Mouse (Mus musculus): ENCODE results near the gene Cluh.

Cluh gene

DNA sequence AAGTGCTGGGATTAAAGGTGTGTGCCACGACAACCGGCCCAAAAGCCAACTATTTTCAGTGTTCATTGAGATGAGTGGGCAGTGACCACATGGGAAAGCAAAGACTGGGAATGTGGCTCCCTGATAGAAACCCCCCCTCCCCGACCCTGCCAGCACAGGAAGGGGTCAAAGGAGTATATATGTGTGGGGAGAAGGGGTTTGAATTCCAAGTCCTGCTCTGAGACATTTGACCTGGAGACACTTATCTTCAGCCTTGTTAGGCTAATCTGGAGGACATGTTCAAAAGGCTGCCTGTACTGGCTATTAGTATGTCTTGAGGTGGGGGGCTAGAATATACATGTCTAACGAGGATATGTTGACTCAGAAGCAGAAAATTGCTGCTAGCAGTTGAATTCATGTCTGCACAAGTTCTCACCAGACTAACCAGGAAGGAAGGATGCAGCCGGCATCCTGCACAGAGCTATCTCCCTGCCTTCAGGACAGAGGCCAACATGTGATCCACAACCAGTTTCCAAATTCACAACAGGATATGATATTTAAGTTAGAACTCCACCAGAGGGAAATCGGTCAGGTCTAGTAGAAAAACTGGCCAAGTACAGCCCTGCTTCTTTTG lies 23.7 kb downstream of the Cluh start:
- DNase-seq (ENCODE audit: low spot score in 2 of 2): no peak

DNA sequence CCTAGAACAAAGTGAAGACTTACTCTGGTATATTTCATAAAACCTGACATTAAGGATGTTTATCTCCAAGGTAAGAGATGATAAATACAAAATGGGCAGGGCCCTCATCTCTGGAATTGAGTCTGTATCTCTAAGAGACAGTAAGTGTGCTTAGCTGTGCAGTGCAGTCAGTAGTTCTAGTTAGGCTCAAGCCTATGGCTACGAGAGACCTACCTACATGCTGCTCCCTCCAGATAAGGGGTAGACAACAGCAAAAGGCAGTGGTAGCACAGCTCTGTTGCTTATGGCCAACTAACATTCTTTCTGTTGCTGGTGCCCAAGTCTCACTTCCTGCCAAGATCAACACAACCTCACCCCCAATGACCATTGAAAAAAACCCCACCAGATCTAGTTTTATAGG lies 24.3 kb downstream of the Cluh start:
- DNase-seq (ENCODE audit: low spot score in 2 of 2): no peak

DNA sequence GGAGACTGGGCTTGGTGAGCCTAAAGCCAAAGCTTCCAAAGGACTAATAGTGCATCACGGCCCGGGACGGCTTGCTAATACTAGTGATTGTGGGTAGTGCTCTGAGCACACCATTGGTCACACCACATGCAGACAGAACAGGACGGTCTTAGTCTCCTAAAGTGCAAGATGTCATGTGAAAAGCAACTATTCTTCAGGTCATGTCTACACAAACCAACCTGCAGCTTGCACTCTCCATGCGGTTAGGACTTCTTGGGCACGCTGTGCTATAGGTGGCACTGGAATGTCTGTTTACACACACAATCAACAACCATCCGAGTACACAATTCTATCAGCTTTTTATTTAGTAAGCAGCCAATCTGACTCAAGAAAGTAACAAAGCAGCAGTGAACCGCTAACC lies 25.4 kb downstream of the Cluh start:
- no peak for DNase-seq (ENCODE audit: low spot score in 2 of 2)

DNA sequence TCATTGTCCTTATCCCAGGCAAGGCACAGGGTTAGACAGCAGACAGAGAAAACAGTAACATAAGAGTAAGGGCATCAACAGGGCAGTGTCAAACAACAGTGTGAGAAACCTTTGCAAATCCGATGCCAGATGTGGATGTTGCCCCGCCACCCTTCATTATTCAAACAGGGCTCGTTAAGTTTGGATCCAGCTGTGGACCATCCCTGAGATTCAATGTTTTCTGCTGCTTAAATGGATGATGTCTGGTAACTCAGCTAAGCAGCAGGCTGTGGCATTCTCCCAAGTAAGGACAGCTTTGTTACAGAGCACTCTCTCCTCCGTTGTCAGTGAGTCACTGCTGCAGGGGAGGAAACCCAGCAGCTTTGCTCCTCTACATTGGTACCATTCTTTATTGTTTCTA lies 25.9 kb downstream of the Cluh start:
- DNase-seq (ENCODE audit: low spot score in 2 of 2): no peak

- DNase-seq (ENCODE audit: low spot score in 2 of 2): no peak
Observed at GRCm38 (mm10) chr11:74692151-74692550, 42.9 kb downstream of the Cluh start.

DNA sequence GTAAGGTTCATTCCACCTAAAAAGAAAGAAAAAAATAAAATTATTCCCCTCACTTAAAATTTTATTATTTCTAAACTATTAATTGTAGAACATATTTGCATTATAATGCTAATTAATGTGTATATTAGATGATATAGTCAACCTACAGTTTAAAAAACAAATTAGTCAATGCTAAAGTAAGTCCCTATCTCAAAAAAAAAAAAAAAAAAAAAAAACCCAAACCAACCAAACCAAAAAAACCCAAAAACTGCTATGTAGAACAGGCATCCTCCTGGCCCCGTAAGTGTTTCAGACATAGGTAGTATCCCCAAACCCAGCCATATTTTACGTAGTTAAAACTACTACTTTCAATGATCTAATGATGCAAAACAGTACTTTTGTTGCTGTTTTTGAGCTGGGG lies 50.2 kb downstream of the Cluh start:
- DNase-seq (ENCODE audit: low spot score in 2 of 2): no peak

DNA sequence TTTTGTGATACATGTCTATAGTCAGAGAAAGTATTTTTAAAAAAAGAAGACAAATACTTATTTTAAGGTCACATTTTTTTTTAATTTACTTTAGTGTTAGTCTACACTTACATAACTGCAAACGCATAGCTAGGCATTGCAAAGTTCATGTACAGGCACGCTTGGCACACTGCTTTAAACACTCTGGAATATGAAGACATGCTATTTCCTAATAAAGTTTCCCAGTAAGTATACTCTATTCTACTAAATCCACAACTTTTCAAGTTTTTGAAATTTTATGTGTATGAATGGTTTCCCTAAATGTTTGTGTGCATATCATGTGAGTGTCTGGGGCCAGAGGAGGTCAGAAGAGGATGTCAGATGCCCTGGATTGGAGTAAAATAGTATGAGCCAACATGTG lies 54.8 kb downstream of the Cluh start:
- DNase-seq (ENCODE audit: low spot score in 2 of 2): no peak

DNA sequence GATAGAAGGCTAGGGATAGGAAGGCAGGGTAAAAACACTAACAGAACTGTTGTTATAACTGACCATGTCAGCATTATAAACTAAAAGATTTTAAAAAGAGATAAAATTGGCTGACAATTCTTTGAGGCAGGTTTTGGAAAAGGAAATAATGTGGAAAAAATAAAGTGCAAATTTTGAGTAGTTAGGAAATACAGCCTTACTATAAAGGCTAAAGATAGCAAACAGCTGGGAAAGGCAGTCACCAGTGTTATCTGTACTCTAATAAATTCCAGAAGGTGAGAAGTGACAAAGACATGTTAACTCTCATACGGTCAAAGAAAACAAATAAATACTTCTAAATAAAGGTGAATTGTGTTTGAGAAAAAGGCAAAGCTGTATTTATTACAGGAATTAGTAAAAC lies 59.5 kb downstream of the Cluh start:
- no peak for DNase-seq (ENCODE audit: low spot score in 2 of 2)

- DNase-seq (ENCODE audit: low spot score in 2 of 2): no peak
Observed at GRCm38 (mm10) chr11:74710671-74711070, 61.4 kb downstream of the Cluh start.

DNA sequence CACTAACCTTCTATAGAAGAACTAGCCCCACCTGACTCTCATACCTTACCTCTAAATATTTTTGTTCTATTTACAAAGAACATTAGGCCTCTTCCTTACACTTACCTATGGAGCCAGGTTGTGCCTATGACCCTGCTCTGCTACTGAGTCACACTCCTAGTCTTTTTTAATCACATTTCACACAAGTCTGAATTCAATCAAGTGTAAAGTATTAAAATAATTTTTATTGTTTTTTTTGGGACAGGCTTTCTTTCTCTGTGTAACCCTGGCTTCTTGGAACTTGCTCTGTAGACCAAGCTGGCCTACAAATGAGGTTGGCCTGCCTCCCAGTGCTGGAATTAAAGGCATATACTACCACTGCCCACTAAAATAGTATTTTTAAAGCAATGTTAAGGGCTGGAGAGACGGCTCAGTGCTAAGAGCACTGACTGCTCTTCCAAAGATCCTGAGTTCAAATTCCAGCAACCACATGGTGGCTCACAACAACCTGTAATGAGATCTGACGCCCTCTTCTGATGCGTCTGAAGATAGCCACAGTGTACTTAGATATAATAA lies 66.8 kb downstream of the Cluh start:
- no peak for DNase-seq (ENCODE audit: low spot score in 2 of 2)

Measured in thymus, postnatal 10 days (tissue).